Mouse (Mus musculus): ENCODE measurements around the gene Spc24.

The Spc24 gene

DNA sequence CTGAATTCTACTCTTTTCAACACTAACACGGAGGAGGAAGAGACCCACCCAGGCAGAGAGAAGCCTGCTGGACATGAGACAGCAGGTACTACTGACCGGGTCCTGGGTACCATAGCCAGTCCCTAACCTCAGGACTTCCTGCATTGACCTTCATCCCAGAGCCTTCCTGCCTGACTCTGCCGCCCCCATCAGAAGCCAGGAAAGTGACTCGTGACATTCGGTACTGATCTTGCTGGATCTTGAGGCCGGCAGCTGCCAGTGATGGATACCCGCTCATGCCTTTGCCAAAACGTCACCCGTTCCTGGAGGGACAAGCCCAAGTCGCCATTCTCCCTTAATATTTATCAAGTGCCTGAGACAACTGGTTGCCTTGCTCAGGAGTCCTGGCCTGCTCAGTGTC, 11.6 kb downstream of the Spc24 start:
- DNase-seq, result no peak

DNA sequence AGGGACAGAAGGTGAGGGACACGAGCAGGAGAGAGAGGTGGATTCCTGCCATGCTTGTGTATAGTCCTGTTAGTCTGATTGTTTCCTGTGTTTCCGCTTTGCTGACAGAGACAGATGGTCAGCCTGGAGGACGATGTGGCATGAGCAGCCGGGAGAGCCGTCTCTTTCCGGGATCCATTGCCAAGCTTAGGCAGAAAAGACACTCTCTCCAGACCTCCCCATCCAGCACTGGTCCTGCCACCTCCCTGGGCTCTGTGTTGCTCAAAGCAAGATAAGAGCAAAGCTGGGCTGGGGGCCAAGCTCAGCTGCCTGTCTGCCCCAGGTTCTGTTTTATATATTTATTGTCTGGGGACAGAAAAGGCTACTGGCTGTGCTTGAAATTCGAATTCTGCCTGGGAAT, 12.1 kb downstream of the Spc24 start:
- peak; percentile 67 to 80 for DNase-seq

DNA sequence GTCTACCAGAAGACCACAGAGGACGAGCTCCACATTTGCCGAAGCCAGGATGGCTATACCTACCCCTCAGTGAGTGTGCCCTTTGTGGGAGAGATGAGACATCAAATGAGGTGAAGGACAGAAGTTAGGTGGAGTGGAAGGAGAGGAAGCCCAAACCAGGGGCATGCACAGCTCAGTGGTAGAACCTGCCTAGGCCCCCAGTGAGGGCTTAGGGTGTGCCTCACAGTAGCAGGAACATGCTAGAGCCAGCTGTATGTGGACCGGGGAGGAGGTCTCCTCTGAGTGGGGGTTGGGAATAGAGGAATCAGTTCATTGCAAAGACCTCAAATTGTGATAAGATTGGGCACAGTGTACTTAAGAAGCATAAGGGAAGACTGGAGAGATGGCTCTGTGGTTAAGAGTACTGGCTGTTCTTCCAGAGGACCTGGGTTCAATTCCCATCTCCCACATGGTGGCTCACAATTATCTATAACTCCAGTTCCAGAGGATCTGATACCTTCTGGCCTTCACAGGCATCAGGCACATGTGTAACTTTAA, 12.8 kb downstream of the Spc24 start:
- DNase-seq, result no peak

DNA sequence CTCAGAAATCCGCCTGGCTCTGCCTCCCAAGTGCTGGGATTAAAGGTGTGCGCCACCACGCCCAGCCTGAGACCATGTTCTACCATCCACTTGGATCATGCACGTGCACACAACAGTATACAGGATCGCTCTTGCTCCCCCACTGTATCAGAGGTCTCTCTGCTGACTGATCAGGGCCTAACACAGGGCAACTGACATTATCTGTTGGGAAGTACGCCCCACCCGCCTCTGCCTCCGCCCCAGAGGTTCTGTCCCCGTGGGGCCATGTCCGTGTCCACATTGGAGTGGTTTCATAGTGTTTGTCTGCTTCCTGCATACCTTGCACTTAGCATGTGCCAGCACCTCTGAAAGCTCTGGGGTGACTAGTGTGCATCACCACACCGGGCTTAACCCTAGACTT, 18.6 kb downstream of the Spc24 start:
- no peak for DNase-seq

DNA sequence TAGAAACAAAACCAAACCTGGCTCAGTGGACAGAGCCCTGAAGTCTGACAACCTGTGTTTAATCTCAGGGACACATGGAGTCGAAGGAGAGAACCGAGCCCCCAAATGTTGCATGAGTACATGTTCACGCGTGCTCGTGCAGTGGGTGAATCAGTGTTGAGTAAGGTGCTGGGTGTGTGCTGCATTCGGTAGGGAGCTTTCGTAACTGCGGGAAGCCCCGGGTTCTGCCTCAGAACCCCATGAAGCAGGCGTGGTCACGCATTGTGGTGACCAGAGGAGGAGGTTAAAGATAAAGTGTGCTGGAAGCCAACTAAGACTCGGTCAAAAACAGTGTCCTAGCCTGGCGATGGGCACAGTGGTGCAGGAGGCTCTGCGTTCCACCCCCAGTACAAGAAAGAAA, 19.7 kb downstream of the Spc24 start:
- no peak for DNase-seq

DNA sequence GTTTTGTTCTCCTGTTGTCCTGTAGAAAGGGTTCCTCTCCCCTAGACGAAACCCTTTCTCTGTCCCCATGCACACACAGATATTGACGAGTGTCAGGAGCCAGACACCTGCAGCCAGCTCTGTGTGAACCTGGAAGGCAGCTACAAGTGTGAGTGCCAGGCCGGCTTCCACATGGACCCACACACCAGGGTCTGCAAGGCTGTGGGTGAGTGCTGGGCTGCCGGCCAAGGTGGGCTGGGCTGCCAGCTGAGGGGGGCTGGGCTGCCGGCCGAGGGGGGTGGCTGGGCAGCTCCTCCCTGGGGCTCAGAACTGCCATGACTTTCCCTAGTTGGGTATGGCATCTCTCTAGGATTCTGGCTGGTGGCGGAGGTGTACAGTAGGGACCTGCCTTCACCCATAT, 21.3 kb downstream of the Spc24 start:
- DNase-seq, result no peak

DNA sequence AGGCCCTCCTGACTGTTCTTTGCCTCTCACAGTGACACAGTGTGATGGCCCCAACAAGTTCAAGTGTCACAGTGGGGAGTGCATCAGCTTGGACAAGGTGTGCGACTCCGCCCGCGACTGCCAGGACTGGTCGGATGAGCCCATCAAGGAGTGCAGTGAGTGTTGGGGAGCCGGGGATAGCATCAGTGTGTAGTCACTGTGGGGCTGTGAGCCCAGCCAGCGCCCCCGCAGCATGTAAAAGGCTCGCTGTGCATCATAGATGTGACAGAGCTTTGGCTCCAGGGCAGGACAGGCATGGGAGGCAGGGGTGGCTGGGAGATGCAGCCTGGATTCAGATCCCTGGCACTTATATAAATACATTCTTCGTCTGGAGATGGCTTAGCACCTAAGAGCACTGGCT, 22.9 kb downstream of the Spc24 start:
- no peak for DNase-seq

DNA sequence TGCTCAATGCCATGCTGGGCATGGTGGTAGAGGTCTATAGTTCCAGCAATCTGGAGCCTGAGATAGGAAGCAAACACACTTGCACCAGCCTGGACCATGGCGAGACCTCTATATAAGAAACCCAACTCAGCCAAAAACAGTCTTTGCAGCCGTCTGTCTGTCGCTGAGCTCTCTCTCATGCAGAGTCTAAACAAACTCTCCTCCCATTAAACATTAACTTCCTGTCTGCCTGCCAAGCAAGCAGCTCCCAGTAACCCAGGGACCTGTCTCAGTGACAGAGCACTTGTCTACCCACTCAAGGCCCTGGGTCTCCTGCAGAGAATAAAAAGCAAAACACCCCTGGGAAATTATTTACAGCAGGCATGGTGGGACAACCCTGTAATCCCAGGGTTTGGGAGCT, 23.5 kb downstream of the Spc24 start:
- peak in 1 of 2 experiments; percentile 55 for DNase-seq

DNA sequence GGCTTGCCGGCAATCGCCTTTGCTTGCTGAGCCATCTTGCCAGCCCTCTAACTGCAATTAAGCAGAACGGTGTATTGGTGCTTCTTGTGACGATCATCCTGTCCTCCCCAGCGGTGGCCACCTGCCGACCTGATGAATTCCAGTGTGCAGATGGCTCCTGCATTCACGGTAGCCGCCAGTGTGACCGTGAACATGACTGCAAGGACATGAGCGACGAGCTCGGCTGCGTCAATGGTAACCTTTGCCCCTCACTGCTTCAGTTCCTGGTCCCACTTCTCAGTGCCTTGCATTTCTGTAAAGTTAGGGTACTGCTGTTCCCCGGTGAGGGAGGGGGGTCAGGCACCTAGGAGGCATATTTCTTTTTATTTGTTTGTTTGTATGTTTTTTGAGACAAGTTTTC, 25.0 kb downstream of the Spc24 start:
- no peak for DNase-seq

DNA sequence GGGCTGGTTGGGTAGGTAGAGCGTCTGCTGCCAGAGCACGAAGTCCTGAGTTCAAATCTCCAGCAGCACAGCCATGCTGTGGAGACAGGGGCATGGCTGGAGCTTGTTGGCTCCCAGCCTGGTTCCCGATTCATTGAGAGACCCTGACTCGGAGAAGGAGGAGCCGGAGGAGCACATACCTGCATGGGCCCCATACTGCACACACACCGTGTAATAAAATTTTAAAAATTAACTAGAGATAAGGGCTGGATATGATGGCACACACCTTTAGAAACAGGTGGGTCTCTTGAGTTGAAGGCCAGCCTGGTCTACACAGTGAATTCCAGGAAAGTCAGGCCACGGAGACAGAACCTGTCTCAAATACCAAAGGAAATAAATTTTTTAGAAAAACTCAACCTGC, 26.1 kb downstream of the Spc24 start:
- DNase-seq, result no peak

DNA sequence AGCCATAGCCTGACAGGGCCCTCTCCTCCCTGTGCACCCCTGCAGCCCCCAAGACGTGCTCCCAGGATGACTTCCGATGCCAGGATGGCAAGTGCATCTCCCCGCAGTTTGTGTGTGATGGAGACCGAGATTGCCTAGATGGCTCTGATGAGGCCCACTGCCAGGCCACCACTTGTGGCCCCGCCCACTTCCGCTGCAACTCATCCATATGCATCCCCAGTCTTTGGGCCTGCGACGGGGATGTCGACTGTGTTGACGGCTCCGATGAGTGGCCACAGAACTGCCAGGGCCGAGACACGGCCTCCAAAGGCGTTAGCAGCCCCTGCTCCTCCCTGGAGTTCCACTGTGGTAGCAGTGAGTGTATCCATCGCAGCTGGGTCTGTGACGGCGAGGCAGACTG, 26.7 kb downstream of the Spc24 start:
- DNase-seq, result no peak

DNA sequence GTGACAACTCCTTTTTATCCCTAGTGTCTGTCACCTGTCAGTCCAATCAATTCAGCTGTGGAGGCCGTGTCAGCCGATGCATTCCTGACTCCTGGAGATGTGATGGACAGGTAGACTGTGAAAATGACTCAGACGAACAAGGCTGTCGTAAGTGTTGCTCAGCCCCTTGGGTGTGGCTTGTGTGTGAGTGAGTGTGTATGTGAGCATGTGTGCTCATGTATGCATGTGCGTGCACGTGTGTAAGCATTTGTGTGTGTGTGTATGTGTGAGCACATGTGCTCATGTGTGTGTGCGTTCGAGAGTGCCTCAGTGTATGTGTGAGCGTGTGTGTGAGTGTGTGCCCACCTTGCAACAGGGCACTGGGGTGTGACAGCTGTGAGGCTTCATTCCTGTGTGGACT, 27.8 kb downstream of the Spc24 start:
- no peak for DNase-seq

DNA sequence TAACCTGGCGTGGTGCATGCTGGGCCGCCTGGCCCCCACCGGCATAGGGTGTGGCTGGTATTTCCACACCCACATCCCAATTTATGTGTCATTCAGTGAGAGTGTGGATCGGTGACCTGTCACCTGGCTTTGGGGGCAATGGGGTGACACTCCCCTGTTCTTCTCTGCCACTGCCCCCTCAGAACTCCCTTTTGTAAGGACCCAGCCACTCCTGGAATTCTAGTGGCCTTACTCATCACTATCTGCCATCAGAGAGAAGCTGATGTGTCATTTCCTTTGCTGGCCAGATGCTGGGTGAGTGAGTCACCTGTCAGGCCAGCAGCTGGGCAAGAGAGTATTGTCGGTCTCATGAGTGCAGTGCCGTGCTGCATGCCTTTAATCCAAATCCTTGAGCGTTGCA, 30.8 kb downstream of the Spc24 start:
- no peak for DNase-seq

DNA sequence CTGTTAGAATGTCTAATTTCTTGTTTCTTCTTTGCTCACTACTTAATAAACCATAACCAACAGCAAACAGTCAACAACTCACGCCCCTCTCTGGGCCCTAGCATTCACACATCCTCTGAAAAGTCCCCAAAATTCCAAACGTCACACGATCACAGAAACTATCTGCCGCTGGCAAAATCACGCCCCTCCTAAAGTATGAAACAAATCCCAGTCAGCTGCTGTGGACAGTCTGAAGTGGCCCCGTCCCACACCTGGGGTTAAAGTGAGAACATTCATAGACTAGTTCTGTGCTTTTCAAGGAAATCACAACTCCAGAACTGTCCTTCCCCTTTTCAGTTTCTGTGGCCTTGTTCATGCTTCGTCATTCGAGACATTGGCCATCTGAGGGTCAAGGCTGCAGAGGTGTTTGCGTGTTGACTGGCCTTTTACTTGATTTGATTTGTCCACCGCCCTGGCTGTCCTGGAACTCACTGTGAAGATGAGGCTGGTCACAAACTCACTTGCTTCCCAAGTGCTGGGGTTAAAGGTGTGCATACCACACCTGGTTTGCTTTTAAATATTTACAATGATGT, 31.8 kb downstream of the Spc24 start:
- peak in 1 of 2 experiments; percentile 25 for DNase-seq

DNA sequence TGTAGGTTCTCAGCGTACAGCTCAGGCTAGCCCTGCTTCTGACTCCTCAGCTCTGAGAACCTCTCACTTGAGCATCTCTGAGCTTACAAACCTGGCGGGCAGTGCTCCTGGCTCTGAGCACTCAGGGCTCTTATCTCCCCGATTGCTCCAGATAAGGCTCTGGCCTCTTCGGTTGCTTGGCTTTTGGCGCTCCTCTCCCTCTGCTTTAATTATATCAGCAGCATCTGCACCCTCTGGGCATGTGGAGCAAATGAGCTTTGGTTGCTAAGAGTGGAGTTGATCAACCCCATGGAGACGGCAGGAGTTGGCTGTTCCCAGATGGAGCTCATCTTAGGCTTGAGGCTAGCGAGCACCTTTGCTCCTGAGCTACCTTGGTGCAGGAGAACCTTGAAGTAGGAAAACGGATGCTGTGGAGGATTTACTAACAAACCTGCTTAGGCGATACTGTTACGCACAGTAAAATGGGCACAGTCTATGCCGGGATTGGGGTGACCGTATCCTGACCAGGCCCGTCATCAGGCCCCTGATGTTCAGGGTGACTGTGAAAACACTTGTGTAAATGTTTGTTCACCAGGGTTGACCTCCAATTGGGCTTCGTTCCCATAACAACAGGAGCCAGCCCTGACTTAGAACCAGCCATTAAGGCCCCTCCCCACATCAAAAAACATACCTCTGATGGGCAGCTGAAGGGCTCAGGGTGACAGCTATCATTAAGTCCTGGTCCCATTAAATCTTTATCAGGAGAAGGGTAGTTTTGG, 33.7 kb downstream of the Spc24 start:
- DNase-seq, result peak in 1 of 2 experiments; percentile 57

DNA sequence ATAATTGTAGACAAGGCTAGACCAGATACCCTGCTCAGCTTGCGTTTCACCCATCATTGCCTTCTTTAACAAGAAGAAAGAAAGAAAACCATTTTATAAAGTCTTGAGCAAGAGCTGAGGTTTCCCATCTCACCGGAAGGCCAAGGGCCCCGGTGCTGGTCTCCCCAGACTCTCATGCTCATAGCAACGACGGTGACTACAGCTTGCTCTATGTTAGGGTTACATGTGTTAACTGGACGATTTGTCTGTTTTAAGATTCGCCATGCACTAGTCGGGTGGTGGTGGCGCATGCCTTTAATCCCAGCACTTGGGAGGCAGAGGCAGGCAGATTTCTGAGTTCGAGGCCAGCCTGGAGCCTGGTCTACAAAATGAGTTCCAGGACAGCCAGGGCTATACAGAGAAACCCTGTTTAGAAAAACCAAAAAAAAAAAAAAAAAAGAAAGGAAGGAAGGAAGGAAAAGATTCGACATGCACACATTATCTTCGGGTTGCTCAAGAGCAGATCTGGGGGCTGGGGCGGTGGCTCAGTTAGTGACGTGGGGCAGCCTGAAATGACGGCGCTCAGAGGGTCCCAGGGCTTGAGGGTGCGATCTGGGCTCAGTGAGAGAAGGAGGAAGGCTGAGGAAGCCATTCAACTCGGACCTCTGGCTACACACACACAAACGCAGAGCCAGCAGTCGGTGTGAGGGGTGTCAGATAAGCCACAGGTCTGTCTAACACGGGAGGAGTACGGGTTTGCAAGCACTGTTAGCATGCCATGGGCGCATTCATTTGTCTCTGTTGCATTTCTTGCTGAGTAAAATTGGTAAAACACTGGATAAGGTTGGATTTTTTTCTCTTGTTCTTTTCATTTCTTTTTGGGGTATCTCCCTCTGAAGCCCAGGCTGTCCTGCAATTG, 34.6 kb downstream of the Spc24 start:
- no peak for DNase-seq

DNA sequence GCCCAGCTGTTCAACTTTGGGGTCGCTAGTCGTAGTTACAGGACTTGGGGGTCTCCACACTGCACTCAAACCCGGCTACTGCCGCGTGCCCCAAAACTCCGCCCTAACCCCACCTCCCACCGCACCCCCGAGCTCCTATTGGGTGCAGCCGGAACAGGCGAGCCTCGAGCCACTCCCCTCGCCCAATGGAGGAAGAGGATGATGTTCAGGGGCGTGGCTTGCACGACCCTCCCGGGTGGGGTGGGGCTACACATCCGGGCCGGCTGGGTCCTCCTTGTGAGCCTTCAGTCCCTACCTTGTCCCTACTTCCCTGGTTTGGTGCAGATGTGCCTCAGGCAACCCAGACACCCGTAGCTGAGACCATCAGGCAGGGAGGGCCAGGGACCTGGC, 36.0 kb downstream of the Spc24 start:
- DNase-seq, result peak; percentile 93 to 96

DNA sequence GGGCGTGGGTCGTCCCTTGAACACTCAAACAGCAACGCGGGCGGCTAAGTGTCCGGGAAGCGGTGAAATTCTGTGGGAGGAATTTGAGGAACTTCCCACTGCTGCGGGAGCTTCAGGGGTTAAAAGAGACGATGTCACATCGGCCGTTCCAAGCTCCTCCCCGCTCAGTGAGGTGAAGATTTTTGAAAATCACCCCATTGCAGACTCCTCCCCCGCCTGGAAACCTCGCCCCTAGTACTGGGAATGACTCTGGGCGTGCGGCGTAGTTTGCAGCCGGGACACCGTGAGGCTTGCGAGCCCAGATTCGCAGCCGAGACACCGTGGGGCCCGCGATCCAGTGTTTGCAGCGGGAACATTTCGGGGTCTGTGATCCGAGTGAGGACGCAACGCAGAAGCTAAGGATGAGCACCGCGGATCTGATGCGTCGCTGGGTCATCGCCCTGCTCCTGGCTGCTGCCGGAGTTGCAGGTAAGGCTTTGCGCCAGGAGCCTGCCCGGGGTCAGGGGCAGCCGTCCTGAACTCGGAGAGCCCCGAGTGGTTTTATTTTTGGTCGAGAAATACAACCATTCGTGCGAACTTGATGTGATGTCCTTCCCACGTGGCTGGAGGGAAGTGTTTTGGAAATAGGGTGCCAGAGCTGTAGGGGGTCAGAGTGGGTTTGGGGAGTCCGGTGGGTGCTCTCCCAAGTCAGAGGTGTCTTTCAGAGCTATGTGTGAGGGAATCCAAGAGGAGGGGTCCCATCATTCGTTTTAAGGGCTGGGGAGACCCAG, 36.5 kb downstream of the Spc24 start, which contains the start of gene Ldlr:
Gene Ldlr, plus strand, starts transcription at position 107 of the 770 bp plus-strand sequence.
- peak; percentile 90 to 94 for DNase-seq

DNA sequence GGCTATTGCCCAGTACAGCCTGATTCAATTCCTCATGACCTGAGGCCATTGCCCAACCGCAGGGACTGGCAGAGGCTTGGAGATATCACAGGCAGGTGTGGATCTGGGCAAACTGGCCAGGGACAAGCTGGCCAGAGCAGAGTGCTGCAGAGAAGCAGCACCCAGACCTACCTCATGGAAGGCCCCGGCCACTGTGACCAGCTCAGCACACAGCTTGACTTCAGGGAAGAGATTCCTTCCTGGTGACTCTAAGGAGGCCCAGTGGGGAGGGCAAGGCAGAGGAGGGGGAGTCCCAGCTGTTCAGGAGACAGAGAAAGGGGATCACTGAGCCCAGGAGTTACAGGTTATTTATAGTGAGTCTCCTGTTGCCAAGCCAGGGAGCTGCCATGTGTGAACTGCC, 39.1 kb downstream of the Spc24 start:
- no peak for DNase-seq

DNA sequence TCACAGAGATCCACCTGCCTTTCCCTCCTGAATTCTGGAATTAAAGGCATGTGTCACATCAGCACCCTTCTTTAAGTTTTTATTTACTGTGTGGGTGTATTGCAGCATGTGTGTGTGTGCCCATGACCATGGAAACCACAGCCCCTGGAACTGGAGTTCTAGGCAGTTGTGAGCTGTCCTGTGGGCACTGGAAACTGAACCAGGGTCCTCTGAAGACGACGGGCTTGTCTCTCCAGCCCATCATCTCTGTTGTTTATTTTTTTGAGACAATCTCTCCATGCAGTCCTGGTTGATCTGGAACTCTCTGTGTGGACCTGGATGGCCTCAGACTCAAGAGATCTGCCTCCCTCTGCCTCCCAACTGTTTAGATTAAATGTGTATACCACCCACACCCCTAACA, 43.1 kb downstream of the Spc24 start:
- no peak for DNase-seq

DNA sequence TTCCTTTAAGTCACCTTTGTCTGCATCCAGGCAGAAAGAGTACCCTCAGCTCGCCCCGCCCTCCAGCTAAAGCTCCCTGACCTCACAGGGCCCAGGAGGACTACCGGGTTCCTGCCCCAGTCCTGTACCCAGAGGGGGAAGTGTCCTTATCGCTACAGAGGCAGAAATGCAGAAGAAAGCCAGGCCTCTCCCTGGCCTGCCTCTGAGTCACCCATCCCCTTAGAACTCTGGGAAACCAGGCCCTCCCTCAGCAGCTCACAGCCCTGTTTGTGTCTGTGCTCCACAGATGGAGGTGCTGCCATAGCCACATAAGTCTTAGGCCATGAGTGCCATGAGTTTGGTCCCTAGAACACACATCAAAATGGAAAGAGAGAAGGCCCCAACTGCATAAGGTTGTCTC, 44.8 kb downstream of the Spc24 start:
- DNase-seq, result peak; percentile 45 to 46

DNA sequence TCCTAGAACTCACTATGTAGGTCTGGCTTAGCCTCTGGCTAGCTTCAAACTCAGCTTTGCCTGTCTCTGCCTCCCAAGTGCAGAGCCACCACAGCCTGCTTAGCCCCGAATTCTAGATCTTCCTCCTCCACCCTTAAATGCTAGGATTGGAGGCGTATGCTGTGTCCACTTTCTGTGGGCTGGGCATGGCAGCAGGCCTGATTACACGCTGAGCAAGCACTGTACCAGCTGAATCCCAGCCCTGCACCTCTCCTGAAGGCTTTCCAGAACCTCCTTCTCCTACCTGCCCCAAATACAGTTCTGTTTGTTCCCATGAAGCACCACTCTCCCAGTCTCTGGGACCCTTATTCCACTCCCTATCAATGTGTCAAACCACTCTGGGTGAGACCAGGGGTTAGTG, 50.8 kb downstream of the Spc24 start:
- no peak for DNase-seq

Data from lung, adult 18-20 months (tissue).